Mouse (Mus musculus) stomach, postnatal 0 days (tissue): ENCODE results near the gene Lrp3.

ENCODE experiments used
- CTCF ChIP-seq: IDR thresholded peaks from 2 replicates; pipeline ENCODE4 v1.5.1; 2016; ENCODE audit warnings: antibody characterized with exemption, low read depth, mild to moderate bottlenecking, moderate library complexity
- EP300 ChIP-seq: optimal IDR thresholded peaks from 2 replicates; pipeline ENCODE3; 2016; ENCODE audit warnings: antibody characterized with exemption

DNA sequence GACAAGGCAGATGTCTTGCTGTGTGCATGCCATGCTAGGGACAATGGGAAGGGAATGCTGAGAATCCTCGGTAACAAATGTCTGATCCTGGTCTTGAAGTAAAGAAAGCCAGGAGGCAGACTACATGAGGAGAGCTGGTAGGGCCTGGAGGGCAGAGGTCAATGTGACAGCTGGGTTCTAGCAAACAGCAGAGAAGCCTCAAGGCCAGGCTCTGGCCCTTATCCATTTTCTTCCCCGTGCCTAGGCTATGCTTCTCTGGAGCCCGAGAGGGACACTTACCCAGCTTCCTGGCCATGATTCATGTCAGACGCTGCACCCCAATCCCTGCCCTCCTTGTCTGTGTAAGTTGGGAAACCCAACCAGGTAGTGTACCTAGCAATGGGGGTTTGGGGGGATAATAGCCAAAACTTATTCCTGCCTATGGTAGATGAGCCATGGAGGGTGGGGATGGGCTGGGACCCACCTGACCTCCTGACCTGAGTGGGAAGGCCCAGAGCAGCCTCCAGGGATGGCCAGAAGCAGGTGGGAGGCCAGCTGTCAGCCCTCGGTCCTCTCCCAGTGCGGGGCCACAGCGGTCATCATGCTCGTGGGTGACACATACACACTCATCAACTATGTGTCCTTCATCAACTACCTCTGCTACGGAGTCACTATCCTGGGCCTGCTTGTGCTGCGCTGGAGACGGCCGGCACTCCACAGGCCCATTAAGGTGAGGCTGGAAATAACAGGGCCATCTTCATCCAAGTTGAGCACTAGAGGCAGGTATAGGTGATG lies 16.1 kb downstream of the Lrp3 start:
- TF ChIP-seq CTCF: no peak
- no peak for TF ChIP-seq EP300
